Mouse (Mus musculus) lung, embryonic 14.5 days (tissue): Measurements from ENCODE around the gene Znrf3. TPM values are rescaled to one million over a fixed set of nuclear protein-coding genes. Genes with fewer than 3 reads are reported as not detected.

Source experiments
- ATAC-seq: fragments of 200-750 bp; cut with Nextera tagmentation; 2 replicates; pipeline ENCODE4 v1.8.0; 2017; ENCODE audit warnings: mild to moderate bottlenecking, moderate TSS enrichment, moderate library complexity; ENCODE audit not compliant: insufficient read depth
- DNase-seq: peaks from one replicate; pipeline ENCODE4 v3.0.0-alpha.2; 2015
- H3K27ac ChIP-seq: fragments of 300-500 bp; sonication (generic); 2 replicates; pipeline ENCODE4 v1.5.1; 2014; ENCODE audit warnings: low read depth, mild to moderate bottlenecking, moderate library complexity
- H3K27me3 ChIP-seq: fragments of 300-500 bp; sonication (generic); 2 replicates; pipeline ENCODE4 v1.6.1; 2014; ENCODE audit warnings: low read length, control low read depth; ENCODE audit not compliant: insufficient read depth
- H3K36me3 ChIP-seq: fragments of 300-500 bp; sonication (generic); 2 replicates; pipeline ENCODE4 v1.6.1; 2014; ENCODE audit warnings: control low read depth; ENCODE audit not compliant: insufficient read depth
- H3K4me1 ChIP-seq: fragments of 300-500 bp; sonication (generic); 2 replicates; pipeline ENCODE4 v1.6.1; 2014; ENCODE audit warnings: antibody characterized with exemption, control low read depth; ENCODE audit not compliant: insufficient read depth
- H3K4me2 ChIP-seq: fragments of 300-500 bp; sonication (generic); 2 replicates; pipeline ENCODE4 v1.6.1; 2014; ENCODE audit warnings: mild to moderate bottlenecking
- H3K4me3 ChIP-seq: fragments of 300-500 bp; sonication (generic); 2 replicates; pipeline ENCODE4 v1.5.1; 2014; ENCODE audit warnings: low read depth, low read length
- H3K9ac ChIP-seq: fragments of 300-500 bp; sonication (generic); 2 replicates; pipeline ENCODE4 v1.6.1; 2014
- H3K9me3 ChIP-seq: fragments of 300-500 bp; sonication (generic); 2 replicates; pipeline ENCODE4 v1.6.1; 2016; ENCODE audit warnings: low read depth, low read length, control low read depth
- CTCF ChIP-seq: IDR thresholded peaks from 2 replicates; pipeline ENCODE4 v1.5.1; 2016; ENCODE audit warnings: antibody characterized with exemption, low read depth
- WGBS: fragments of 180-500 bp; shearing (Covaris S2); extraction: QIAGEN DNeasy Blood & Tissue Kit; methylation state at CpG from one replicate; pipeline ENCODE4 v1.1.7; 2014; 5-methylcytosine and 5-hydroxymethylcytosine counted together
- polyA plus RNA-seq: library from polyadenylated mRNA; unstranded; fragments of >200 nt; fragmentation: Nextera tagmentation; extraction: Ambion mirVana; gene quantifications from 2 replicates; pipeline ENCODE4 v1.2.1, GENCODE M21; 2014

The Znrf3 gene
- polyA plus RNA-seq, 1 experiment from 2014 or later, result 16.8 TPM

DNA sequence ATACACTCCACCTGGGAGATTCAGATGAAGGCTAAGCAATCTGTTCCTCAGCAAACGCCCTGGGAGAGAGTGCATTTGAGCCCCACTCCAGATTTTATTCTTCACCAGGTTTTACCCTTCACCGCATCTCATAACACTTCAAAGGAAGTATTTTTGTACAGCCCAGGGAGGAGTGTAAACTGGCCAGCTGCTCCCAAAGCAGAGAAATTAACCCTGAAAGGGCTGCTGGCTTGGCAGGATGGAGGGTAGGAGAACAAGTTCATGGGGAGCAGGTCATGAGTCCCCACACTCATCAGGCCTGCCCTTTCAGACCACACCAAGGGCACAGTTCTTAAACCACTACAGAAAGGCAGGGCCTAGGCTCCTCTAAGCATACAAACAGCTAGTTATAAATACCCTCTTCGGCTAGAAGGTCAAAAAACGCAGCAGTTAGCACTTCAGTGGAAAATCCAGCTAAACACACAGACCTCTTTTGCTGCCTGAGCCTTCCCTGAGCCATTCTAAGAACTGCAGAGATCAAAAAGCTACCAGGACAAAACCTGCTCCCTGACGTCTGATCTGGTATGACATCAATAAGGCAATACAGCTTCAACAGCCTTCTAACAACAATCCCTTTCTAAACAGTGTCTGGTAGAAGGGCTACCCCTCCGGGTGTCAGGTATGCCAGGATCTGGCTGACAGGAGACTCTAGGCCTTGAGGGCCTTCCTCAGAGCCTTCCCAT lies 28.9 kb downstream of the Znrf3 start:
- H3K9ac ChIP-seq, result peak overlapping the region; percentile 2; the same call in 1 of the 2 replicates
- WGBS, result 3% methylated on average over 6 of the region's 6 CpGs
- peak; percentile 83 for ATAC-seq
- no peaks in the 10 kb centered on the region for H3K9me3 ChIP-seq
- peak; percentile 82 for DNase-seq
- no peaks in the 10 kb centered on the region for H3K36me3 ChIP-seq
- peak overlapping the region; percentile 77 for H3K27ac ChIP-seq
- H3K4me2 ChIP-seq, result peak overlapping the region; percentile 35
- TF ChIP-seq CTCF, result no peak
- H3K4me3 ChIP-seq, result no peak overlapping the region
- no peaks in the 10 kb centered on the region for H3K27me3 ChIP-seq
- H3K4me1 ChIP-seq, result peaks cover 50% of the 10 kb centered on the region

DNA sequence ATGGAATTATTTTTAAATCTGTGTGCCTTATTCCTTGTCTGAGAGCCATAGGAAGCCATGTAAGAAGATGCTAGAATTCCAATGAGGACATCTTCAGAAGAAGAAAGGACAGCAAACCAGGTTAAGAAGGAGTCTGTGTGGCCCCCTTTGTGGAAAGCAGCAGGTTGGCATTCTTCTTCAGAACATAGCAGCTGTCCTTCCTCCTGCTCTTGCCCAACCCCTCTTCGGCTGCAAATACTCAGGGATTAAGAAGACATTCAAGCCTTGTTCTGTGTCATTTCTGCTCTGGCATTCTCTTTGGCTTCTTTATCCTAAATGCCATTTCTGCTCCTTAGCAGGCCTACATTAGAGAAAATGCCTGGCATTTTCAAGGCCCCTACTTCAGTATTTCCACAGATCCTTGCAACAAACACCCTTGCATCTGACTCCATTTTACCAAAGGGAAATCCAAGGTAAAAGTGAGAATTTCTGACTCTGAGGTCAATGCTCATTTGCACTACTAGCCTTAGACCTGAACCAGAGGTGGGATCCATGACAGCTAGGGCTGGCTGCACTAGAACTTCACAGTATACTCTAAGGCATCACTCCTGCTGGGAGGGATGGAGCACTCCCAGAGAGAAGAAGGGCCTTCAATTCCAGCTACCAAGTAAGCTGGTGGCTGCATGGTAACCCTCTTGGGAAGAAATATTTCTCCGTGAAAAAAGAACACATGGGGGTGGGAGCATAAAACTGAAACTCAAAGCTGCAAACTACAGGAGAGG lies 29.6 kb downstream of the Znrf3 start:
- no peak overlapping the region for H3K4me3 ChIP-seq
- DNase-seq (no peak), ATAC-seq (peak; percentile 48; the same call in 1 of the 2 replicates)
- TF ChIP-seq CTCF, result no peak
- WGBS, result 16% methylated on average over 2 of the region's 2 CpGs
- no peaks in the 10 kb centered on the region for H3K9me3 ChIP-seq
- no peaks in the 10 kb centered on the region for H3K27me3 ChIP-seq
- no peaks in the 10 kb centered on the region for H3K36me3 ChIP-seq
- no peak overlapping the region for H3K4me2 ChIP-seq
- H3K4me1 ChIP-seq, result peaks cover 50% of the 10 kb centered on the region
- no peak overlapping the region; the same call in 1 of the 2 replicates for H3K9ac ChIP-seq
- peak overlapping the region; percentile 58; the same call in 1 of the 2 replicates for H3K27ac ChIP-seq

DNA sequence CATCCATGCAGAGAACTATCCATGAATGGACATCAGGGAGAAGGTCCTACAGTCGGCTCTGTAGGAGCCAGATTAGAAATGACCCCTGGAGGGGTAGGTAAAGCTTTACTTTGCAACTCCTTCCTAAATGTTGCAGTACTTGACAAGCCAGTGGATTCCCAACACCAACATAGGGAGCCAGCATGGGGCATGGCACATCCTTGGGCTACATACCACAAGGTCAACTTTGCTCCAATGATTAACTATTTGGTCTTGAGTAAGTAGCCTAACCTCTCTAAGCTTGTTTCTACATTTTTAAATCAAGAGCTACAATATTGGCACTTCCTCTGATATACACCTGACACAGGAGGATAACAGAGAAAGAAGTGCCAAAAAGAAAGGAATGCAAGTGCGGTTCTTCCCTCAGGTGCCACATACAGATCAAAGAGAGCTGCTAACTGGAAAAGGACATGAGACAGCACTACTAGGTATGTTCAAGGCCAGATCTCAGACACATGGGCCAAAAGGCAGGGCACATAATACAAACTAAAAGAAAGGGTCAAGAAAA lies 31.9 kb downstream of the Znrf3 start:
- DNase-seq (no peak), ATAC-seq (no peak)
- no peak overlapping the region for H3K4me3 ChIP-seq
- H3K4me1 ChIP-seq, result peaks cover 44% of the 10 kb centered on the region
- no peak for TF ChIP-seq CTCF
- H3K9ac ChIP-seq, result no peak overlapping the region
- no peaks in the 10 kb centered on the region for H3K36me3 ChIP-seq
- no peaks in the 10 kb centered on the region for H3K27me3 ChIP-seq
- no peaks in the 10 kb centered on the region for H3K9me3 ChIP-seq
- 37% methylated on average over 2 of the region's 2 CpGs for WGBS
- 0 out of 2 replicates have a peak overlapping the region, but pooled peaks have one; percentile 20 for H3K27ac ChIP-seq
- H3K4me2 ChIP-seq, result no peak overlapping the region

DNA sequence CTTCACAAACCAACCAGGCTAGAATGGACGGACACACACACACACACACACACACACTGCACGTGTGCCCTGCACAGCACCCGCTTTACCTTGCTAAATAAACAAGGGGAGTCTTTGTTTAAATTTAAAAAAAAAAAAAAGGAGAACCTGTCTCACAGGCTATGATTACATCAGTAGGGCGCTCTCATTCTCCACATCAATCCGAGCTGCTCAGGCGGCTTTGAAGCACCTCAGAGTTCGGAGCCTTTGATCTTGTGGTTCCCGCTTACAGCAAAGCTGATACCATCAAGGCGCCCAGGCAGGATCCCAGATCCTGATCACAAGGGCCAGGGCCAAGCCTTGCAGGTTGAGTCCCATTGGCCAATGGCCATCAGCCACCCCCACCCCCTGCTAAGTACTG lies 33.1 kb downstream of the Znrf3 start:
- ATAC-seq (peak; percentile 71), DNase-seq (peak; percentile 74)
- no peak overlapping the region for H3K4me3 ChIP-seq
- peak overlapping the region; percentile 13; the same call in 1 of the 2 replicates for H3K27ac ChIP-seq
- no peak overlapping the region for H3K9ac ChIP-seq
- no peaks in the 10 kb centered on the region for H3K9me3 ChIP-seq
- no peak overlapping the region; the same call in 1 of the 2 replicates for H3K4me2 ChIP-seq
- H3K4me1 ChIP-seq, result peaks cover 35% of the 10 kb centered on the region
- H3K27me3 ChIP-seq, result no peaks in the 10 kb centered on the region
- H3K36me3 ChIP-seq, result no peaks in the 10 kb centered on the region
- TF ChIP-seq CTCF, result no peak
- 26% methylated on average over 9 of the region's 9 CpGs for WGBS

DNA sequence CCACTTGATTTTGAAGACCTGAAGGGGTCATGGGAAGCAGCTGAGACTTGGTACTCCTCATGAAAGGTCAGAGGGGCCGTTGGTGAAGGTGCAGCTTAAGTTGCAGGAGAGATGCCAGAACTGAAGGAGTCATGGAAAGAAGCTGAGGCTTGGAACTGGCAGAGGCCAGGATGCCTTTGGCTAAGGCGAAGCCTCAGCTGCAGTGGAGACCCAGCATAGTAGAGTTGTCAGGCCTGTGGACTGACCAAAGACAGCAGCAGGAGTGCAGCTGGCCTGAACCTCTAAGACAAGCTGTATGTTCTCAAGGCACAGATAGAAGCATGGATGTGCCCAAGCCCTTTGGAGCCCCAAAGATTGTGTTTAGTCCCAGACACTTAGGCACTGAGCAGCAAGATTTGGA lies 40.5 kb downstream of the Znrf3 start:
- no peak for TF ChIP-seq CTCF
- 54% methylated on average over 2 of the region's 2 CpGs for WGBS
- Histone ChIP-seq H3K4me1 (peaks cover 3% of the 10 kb centered on the region; the same call in 1 of the 2 replicates), H3K4me3 (no peak overlapping the region), H3K27me3 (no peaks in the 10 kb centered on the region), H3K9ac (no peak overlapping the region), H3K36me3 (no peaks in the 10 kb centered on the region), H3K4me2 (no peak overlapping the region), H3K27ac (peak overlapping the region; percentile 40; the same call in 1 of the 2 replicates), H3K9me3 (no peaks in the 10 kb centered on the region)
- DNase-seq (peak; percentile 44), ATAC-seq (peak; percentile 31; the same call in 1 of the 2 replicates)

DNA sequence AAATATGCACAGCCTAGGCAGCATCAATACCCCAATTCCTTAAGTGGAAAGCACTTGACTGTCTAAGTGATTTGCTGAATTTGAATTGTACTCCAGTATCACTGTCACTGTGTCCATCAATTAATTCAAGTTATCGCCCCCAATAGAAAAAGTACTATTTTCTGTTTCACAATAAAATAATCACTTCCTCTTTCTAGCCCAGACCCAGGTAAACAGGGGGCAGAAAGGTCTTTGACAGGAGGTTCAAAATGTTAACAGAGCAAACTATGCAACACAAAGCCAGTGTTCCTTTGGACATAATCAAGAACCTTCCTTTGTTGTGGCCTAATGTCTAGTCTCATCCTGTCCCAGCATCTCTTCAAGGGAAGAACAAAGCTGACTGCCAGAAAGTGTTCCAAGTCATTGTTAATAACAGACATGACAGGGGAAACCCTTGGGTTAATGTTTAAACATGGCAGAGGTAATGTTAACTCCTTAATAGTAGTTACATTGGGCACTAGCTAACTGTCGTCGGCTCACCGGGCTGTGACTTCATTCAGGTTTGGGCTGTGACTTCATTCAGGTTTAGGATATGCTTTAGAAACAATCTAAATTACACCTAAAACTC lies 42.4 kb downstream of the Znrf3 start:
- H3K9me3 ChIP-seq, result no peaks in the 10 kb centered on the region
- 64% methylated on average over 4 of the region's 4 CpGs for WGBS

More for the DNA sequence above, 42.4 kb downstream of the Znrf3 start:
- no peak for TF ChIP-seq CTCF
- peaks cover 3% of the 10 kb centered on the region; the same call in 1 of the 2 replicates for H3K4me1 ChIP-seq
- no peaks in the 10 kb centered on the region for H3K36me3 ChIP-seq
- no peak overlapping the region for H3K27ac ChIP-seq
- no peak overlapping the region for H3K4me3 ChIP-seq
- no peak overlapping the region for H3K4me2 ChIP-seq
- DNase-seq, result no peak
- no peak for ATAC-seq
- no peak overlapping the region for H3K9ac ChIP-seq
- H3K27me3 ChIP-seq, result no peaks in the 10 kb centered on the region
